In the genomic region with DNA sequence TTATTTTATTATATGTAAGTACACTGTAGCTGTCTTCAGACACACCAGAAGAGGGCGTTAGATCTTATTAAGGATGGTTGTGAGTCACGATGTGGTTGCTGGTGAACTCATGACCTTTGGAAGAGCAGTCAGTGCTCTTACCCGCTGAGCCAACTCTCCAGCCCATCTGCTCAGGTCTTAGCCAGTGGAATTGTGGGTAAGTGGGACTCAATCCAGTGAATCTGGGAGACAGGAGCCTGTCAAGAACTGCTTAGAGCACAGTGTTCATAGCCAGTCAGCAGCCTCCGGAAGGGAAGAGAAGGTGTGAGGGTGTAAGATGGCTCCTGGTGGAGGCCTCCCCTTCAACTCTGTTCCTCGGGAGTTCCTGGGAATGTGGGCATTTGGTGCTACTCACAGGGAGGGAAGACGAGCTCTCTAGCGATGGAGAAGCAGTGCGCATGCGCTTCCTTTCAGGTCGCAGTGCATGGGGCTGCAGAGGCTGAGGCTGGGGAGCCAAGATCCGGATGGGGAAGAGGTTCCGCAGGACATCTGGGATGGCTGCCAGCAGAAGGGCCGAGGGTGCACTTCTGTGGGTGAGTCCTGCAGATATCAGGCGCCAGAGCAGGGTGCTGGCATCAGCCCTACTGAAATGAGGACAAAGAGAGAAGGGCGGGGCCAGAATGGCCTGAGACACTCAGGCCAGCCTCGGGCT, we compare ENCODE assay signal across 9 mouse cellular contexts. TPM values are rescaled to one million over a fixed set of nuclear protein-coding genes. Genes with fewer than 3 reads are reported as not detected.
DNase-seq lines count a peak whose midpoint lies in the region; ATAC-seq and TF ChIP-seq lines count a peak whose summit lies in the region.
"Had no signal": no experiment of that assay in that cellular context is flagged by ENCODE, and none has a peak within 500 bp of the region (broad histone marks: within the 10 kb centered on the region; RNA-seq: fewer than 3 reads in every experiment).

No protein-coding gene starts in this region.

- no peak overlapping the region for H3K4me3 ChIP-seq in hindbrain, embryonic 10.5 days
- H3K4me3 ChIP-seq in hindbrain, embryonic 11.5 days (ENCODE audit: low read depth, low read length) = no peak overlapping the region
- peak overlapping the region; percentile 6; the same call in 1 of the 2 replicates for H3K4me3 ChIP-seq in ES-Bruce4 (ENCODE audit: low read depth, low read length)
- H3K4me3 ChIP-seq in heart, postnatal 0 days (ENCODE audit: low read depth, low read length) = no peak overlapping the region
- H3K4me3 ChIP-seq in stomach, embryonic 16.5 days (replicated peaks; ENCODE audit: low read length) = no peak overlapping the region
- H3K4me3 ChIP-seq: limb, embryonic 15.5 days had no signal

- no peak for TF ChIP-seq POLR2A in ES-Bruce4 (IDR thresholded peaks at IDR 0.05; ENCODE audit: insufficient read depth, low read length)

- no peaks in the 10 kb centered on the region for H3K27me3 ChIP-seq in hindbrain, embryonic 10.5 days (ENCODE audit: insufficient read depth, poor library complexity, severe bottlenecking)
- H3K27me3 ChIP-seq in hindbrain, embryonic 11.5 days (ENCODE audit: control insufficient read depth, insufficient read depth, low read length) = no peaks in the 10 kb centered on the region
- H3K27me3 ChIP-seq in ES-Bruce4 (ENCODE audit: control insufficient read depth, insufficient read depth, low read length, poor library complexity, severe bottlenecking) = no peaks in the 10 kb centered on the region
- H3K27me3 ChIP-seq in heart, postnatal 0 days (ENCODE audit: control insufficient read depth, insufficient read depth, low read length) = no peaks in the 10 kb centered on the region
- H3K27me3 ChIP-seq in stomach, embryonic 16.5 days (ENCODE audit: control insufficient read depth, insufficient read depth, low read length) = no peaks in the 10 kb centered on the region
- H3K27me3 ChIP-seq: limb, embryonic 15.5 days had no signal

- WGBS in hindbrain, embryonic 10.5 days = 66% methylated on average over 16 of the region's 16 CpGs
- 70% methylated on average over 16 of the region's 16 CpGs for WGBS in hindbrain, embryonic 11.5 days
- WGBS in heart, postnatal 0 days = 28% methylated on average over 16 of the region's 16 CpGs
- 51% methylated on average over 16 of the region's 16 CpGs for WGBS in stomach, embryonic 16.5 days

- no peak overlapping the region for H3K4me2 ChIP-seq in hindbrain, embryonic 11.5 days (replicated peaks; ENCODE audit: low read depth, low read length)
- peak overlapping the region; percentile 24; the same call in 1 of the 2 replicates for H3K4me2 ChIP-seq in heart, postnatal 0 days (ENCODE audit: low read depth, low read length)
- H3K4me2 ChIP-seq in stomach, embryonic 16.5 days (ENCODE audit: low read depth, low read length) = no peak overlapping the region
- H3K4me2 ChIP-seq: limb, embryonic 15.5 days had no signal

- no peaks in the 10 kb centered on the region for H3K36me3 ChIP-seq in hindbrain, embryonic 10.5 days
- no peaks in the 10 kb centered on the region for H3K36me3 ChIP-seq in hindbrain, embryonic 11.5 days (ENCODE audit: control insufficient read depth, insufficient read depth, low read length)
- no peaks in the 10 kb centered on the region for H3K36me3 ChIP-seq in ES-Bruce4 (ENCODE audit: control insufficient read depth, insufficient read depth, low read length, poor library complexity, severe bottlenecking)
- no peaks in the 10 kb centered on the region for H3K36me3 ChIP-seq in heart, postnatal 0 days (replicated peaks; ENCODE audit: control insufficient read depth, insufficient read depth, low read length)
- no peaks in the 10 kb centered on the region for H3K36me3 ChIP-seq in stomach, embryonic 16.5 days (ENCODE audit: control insufficient read depth, insufficient read depth, low read length)
- H3K36me3 ChIP-seq: limb, embryonic 15.5 days had no signal

- no peak for TF ChIP-seq EP300 in ES-Bruce4 (IDR thresholded peaks at IDR 0.05; ENCODE audit: insufficient read depth, low read depth, low read length)
- TF ChIP-seq EP300 in heart, postnatal 0 days (IDR thresholded peaks at IDR 0.05; ENCODE audit: low read depth) = no peak

- H3K9ac ChIP-seq in hindbrain, embryonic 11.5 days (ENCODE audit: low read depth, low read length) = no peak overlapping the region
- H3K9ac ChIP-seq in ES-Bruce4 (ENCODE audit: low read depth, poor library complexity, severe bottlenecking) = no peak overlapping the region
- H3K9ac ChIP-seq in heart, postnatal 0 days (replicated peaks; ENCODE audit: low read depth, low read length) = no peak overlapping the region
- no peak overlapping the region for H3K9ac ChIP-seq in stomach, embryonic 16.5 days (ENCODE audit: low read length)
- H3K9ac ChIP-seq: limb, embryonic 15.5 days had no signal

- peaks cover 7% of the 10 kb centered on the region for H3K4me1 ChIP-seq in hindbrain, embryonic 10.5 days (replicated peaks)
- no peaks in the 10 kb centered on the region for H3K4me1 ChIP-seq in hindbrain, embryonic 11.5 days (replicated peaks; ENCODE audit: control insufficient read depth, insufficient read depth, low read length)
- no peaks in the 10 kb centered on the region for H3K4me1 ChIP-seq in ES-Bruce4 (ENCODE audit: control insufficient read depth, insufficient read depth, low read length)
- peaks cover 17% of the 10 kb centered on the region for H3K4me1 ChIP-seq in heart, postnatal 0 days (ENCODE audit: control insufficient read depth, insufficient read depth)
- H3K4me1 ChIP-seq in stomach, embryonic 16.5 days (ENCODE audit: control insufficient read depth, insufficient read depth, low read length) = no peaks in the 10 kb centered on the region

- no peak for TF ChIP-seq CTCF in ES-Bruce4 (IDR thresholded peaks at IDR 0.05; ENCODE audit: low read depth, low read length)
- no peak for TF ChIP-seq CTCF in heart, postnatal 0 days (IDR thresholded peaks at IDR 0.05; ENCODE audit: low read depth)

- no peak for DNase-seq in hindbrain, embryonic 10.5 days (ENCODE audit: low spot score)
- no peak for DNase-seq in hindbrain, embryonic 11.5 days (ENCODE audit: low spot score)
- DNase-seq in heart, postnatal 0 days (ENCODE audit: low spot score) = peak; percentile 55
- DNase-seq in embryo, embryonic 9.5 days (ENCODE audit: extremely low spot score) = no peak

- H3K9me3 ChIP-seq in hindbrain, embryonic 10.5 days = no peaks in the 10 kb centered on the region
- no peaks in the 10 kb centered on the region for H3K9me3 ChIP-seq in hindbrain, embryonic 11.5 days (ENCODE audit: control insufficient read depth, low read length)
- no peaks in the 10 kb centered on the region for H3K9me3 ChIP-seq in ES-Bruce4 (replicated peaks; ENCODE audit: control insufficient read depth, insufficient read depth, low read length, poor library complexity, severe bottlenecking)
- no peaks in the 10 kb centered on the region for H3K9me3 ChIP-seq in heart, postnatal 0 days (replicated peaks; ENCODE audit: control insufficient read depth, low read length)
- H3K9me3 ChIP-seq in stomach, embryonic 16.5 days (replicated peaks; ENCODE audit: control insufficient read depth, low read length) = no peaks in the 10 kb centered on the region; the same call in 1 of the 2 replicates
- H3K9me3 ChIP-seq: limb, embryonic 15.5 days had no signal

- ATAC-seq in hindbrain, embryonic 11.5 days (ENCODE audit: low FRiP score) = no peak
- ATAC-seq in cerebellum, adult (ENCODE audit: insufficient number of reproducible peaks, low FRiP score, low TSS enrichment) = peak; percentile 84
- peak; percentile 77 for ATAC-seq in heart, postnatal 0 days (ENCODE audit: insufficient read depth, low read depth)
- 0 out of 2 replicates have a peak, but pooled peaks have one; percentile 25 for ATAC-seq in stomach, embryonic 16.5 days (ENCODE audit: insufficient read depth, low FRiP score)
- ATAC-seq in megakaryocyte, adult 5-6 weeks (ENCODE audit: poor library complexity, severe bottlenecking) = no peak

- peak overlapping the region; percentile 36; the same call in 1 of the 2 replicates for H3K27ac ChIP-seq in hindbrain, embryonic 10.5 days
- no peak overlapping the region for H3K27ac ChIP-seq in hindbrain, embryonic 11.5 days (ENCODE audit: low read depth, low read length)
- no peak overlapping the region for H3K27ac ChIP-seq in ES-Bruce4 (ENCODE audit: insufficient read depth, low read length)
- H3K27ac ChIP-seq in heart, postnatal 0 days (ENCODE audit: low read depth) = 0 out of 2 replicates have a peak overlapping the region, but pooled peaks have one; percentile 38
- no peak overlapping the region for H3K27ac ChIP-seq in stomach, embryonic 16.5 days (ENCODE audit: low read length)
- H3K27ac ChIP-seq: limb, embryonic 15.5 days had no signal

RNA-seq across cellular contexts. Expression of gene Pnpla5, which starts 8.3 kb away (rescaled TPM):
- not detected in 2 replicates for polyA plus RNA-seq in hindbrain, embryonic 10.5 days (2016; fragmentation: Nextera tagmentation; extraction: Ambion mirVana)
- not detected in 2 replicates for polyA plus RNA-seq in hindbrain, embryonic 11.5 days (2014; fragmentation: Nextera tagmentation; extraction: Ambion mirVana)
- polyA plus RNA-seq in ES-Bruce4 (2011; ENCODE audit: insufficient read depth, insufficient read length, low read depth, missing spikeins) = not detected in 2 replicates
- not detected in 2 replicates for total RNA-seq in heart, postnatal 0 days (2014; rRNA removed; ENCODE audit: low replicate concordance)
- not detected in 2 replicates for polyA plus RNA-seq in heart, postnatal 0 days (2015; fragmentation: Nextera tagmentation; extraction: Ambion mirVana)
- not detected in 2 replicates for polyA plus RNA-seq in stomach, embryonic 16.5 days (2015; fragmentation: Nextera tagmentation; extraction: Ambion mirVana)
- total RNA-seq in megakaryocyte, adult 5-6 weeks (2015) = not detected in 2 replicates
- not detected in 2 replicates for total RNA-seq in megakaryocyte, adult 5-6 weeks (2017)
- polyA plus RNA-seq: limb, embryonic 15.5 days had no signal

RNA-seq across cellular contexts. Expression of gene Sult4a1, which starts 25.7 kb away (rescaled TPM):
- polyA plus RNA-seq in hindbrain, embryonic 10.5 days (2016; fragmentation: Nextera tagmentation; extraction: Ambion mirVana) = 12.0 and 14.8 TPM in 2 replicates
- 8.0 and 9.2 TPM in 2 replicates for polyA plus RNA-seq in hindbrain, embryonic 11.5 days (2014; fragmentation: Nextera tagmentation; extraction: Ambion mirVana)
- 16.2 and 17.6 TPM in 2 replicates for polyA plus RNA-seq in ES-Bruce4 (2011; ENCODE audit: insufficient read depth, insufficient read length, low read depth, missing spikeins)
- total RNA-seq in heart, postnatal 0 days (2014; rRNA removed; ENCODE audit: low replicate concordance) = 0.46 TPM in 1 of 2 replicates, not detected in the other
- polyA plus RNA-seq in heart, postnatal 0 days (2015; fragmentation: Nextera tagmentation; extraction: Ambion mirVana) = 0.18 and 0.29 TPM in 2 replicates
- 4.0 and 5.2 TPM in 2 replicates for polyA plus RNA-seq in stomach, embryonic 16.5 days (2015; fragmentation: Nextera tagmentation; extraction: Ambion mirVana)
- not detected in 2 replicates for total RNA-seq in megakaryocyte, adult 5-6 weeks (2015)
- total RNA-seq in megakaryocyte, adult 5-6 weeks (2017) = not detected in 2 replicates

RNA-seq across cellular contexts. Expression of gene Pnpla3, which starts 36.4 kb away (rescaled TPM):
- 0.88 and 1.1 TPM in 2 replicates for polyA plus RNA-seq in hindbrain, embryonic 10.5 days (2016; fragmentation: Nextera tagmentation; extraction: Ambion mirVana)
- polyA plus RNA-seq in hindbrain, embryonic 11.5 days (2014; fragmentation: Nextera tagmentation; extraction: Ambion mirVana) = 0.71 and 1.4 TPM in 2 replicates
- polyA plus RNA-seq in ES-Bruce4 (2011; ENCODE audit: insufficient read depth, insufficient read length, low read depth, missing spikeins) = 0.61 and 0.68 TPM in 2 replicates
- total RNA-seq in heart, postnatal 0 days (2014; rRNA removed; ENCODE audit: low replicate concordance) = not detected in 2 replicates
- polyA plus RNA-seq in heart, postnatal 0 days (2015; fragmentation: Nextera tagmentation; extraction: Ambion mirVana) = 0.32 and 0.48 TPM in 2 replicates
- 0.80 and 1.3 TPM in 2 replicates for polyA plus RNA-seq in stomach, embryonic 16.5 days (2015; fragmentation: Nextera tagmentation; extraction: Ambion mirVana)
- total RNA-seq in megakaryocyte, adult 5-6 weeks (2015) = not detected in 2 replicates
- total RNA-seq in megakaryocyte, adult 5-6 weeks (2017) = not detected in 2 replicates

Comparison
In these comparisons a context has a peak if more than half of its experiments do, and no peak if none do; other contexts are left out.
1. H3K27ac ChIP-seq: peak in hindbrain, embryonic 10.5 days (single experiment) and heart, postnatal 0 days (single experiment); none in hindbrain, embryonic 11.5 days (single experiment), ES-Bruce4 (single experiment) and stomach, embryonic 16.5 days (single experiment).
2. ATAC-seq: peak in cerebellum, adult (single experiment), heart, postnatal 0 days (single experiment) and stomach, embryonic 16.5 days (single experiment); none in hindbrain, embryonic 11.5 days (single experiment) and megakaryocyte, adult 5-6 weeks (single experiment).